Mouse (Mus musculus): ENCODE data around the gene 9530077C05Rik. TPM values are rescaled to one million over a fixed set of nuclear protein-coding genes. Genes with fewer than 3 reads are reported as not detected.
"Not testable (repeated sequence)": the region's sequence is repeated elsewhere in the genome, so short reads cannot be mapped to it uniquely, and the experiment has no call there.

9530077C05Rik gene
- polyA plus RNA-seq, 1 experiment from 2014 or later: 9.8 TPM

DNA sequence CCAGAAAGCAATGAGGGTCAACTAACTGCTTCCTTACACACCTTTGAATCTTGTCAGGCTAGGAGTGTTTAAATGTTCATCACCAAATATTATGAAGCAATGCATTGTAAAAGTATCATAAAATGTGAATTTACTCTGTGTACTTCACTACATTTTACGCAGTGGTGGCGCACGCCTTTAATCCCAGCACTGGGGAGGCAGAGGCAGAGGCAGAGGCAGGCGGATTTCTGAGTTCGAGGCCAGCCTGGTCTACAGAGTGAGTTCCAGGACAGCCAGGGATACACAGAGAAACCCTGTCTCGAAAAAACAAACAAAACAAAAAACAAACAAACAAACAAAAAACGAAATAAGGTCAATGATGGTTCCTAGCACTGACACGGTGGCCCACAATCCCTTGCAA, 42.7 kb downstream of the 9530077C05Rik start, which contains the start of gene Gm17545:
Gm17545 (plus strand) TSS at position 301 of the 400 bp plus-strand sequence.
- H3K36me3 ChIP-seq (ENCODE audit: control insufficient read depth, insufficient read depth, low read length); H3K4me1 ChIP-seq (replicated peaks; ENCODE audit: control insufficient read depth, insufficient read depth, low read length); ATAC-seq (ENCODE audit: low FRiP score); H3K4me2 ChIP-seq (replicated peaks; ENCODE audit: low read depth, low read length); H3K4me3 ChIP-seq (ENCODE audit: low read depth, low read length); H3K9me3 ChIP-seq (ENCODE audit: control insufficient read depth, low read length); H3K27ac ChIP-seq (ENCODE audit: low read depth, low read length); H3K27me3 ChIP-seq (ENCODE audit: control insufficient read depth, insufficient read depth, low read length); H3K9ac ChIP-seq (ENCODE audit: low read depth, low read length); DNase-seq (ENCODE audit: low spot score): not testable (repeated sequence)
- WGBS: 89% methylated on average over 8 of the region's 8 CpGs

DNA sequence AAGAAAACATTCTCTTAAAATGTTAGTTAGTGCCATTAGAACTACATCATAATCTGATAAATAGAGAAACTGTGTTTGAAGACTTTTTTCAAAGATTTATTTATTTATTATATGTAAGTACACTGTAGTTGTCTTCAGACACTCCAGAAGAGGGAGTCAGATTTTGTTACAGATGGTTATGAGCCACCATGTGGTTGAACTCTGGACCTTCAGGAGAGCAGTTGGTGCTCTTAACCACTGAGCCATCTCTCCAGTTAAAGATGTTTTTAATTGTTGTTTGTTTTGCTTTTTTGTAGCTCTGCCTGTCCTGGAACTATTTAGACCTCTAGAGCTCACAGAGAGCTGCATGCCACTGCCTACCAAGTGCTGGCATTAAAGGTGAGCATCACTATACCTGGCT, 43.7 kb downstream of the 9530077C05Rik start:
- Histone ChIP-seq H3K9me3 (ENCODE audit: control insufficient read depth, low read length) (no peaks in the 10 kb centered on the region), H3K36me3 (ENCODE audit: control insufficient read depth, insufficient read depth, low read length) (peaks cover 10% of the 10 kb centered on the region), H3K9ac (ENCODE audit: low read depth, low read length) (no peak overlapping the region), H3K4me1 (replicated peaks; ENCODE audit: control insufficient read depth, insufficient read depth, low read length) (no peaks in the 10 kb centered on the region), H3K4me2 (replicated peaks; ENCODE audit: low read depth, low read length) (no peak overlapping the region), H3K4me3 (ENCODE audit: low read depth, low read length) (no peak overlapping the region), H3K27me3 (ENCODE audit: control insufficient read depth, insufficient read depth, low read length) (no peaks in the 10 kb centered on the region), H3K27ac (ENCODE audit: low read depth, low read length) (no peak overlapping the region)
- ATAC-seq (ENCODE audit: low FRiP score) (no peak), DNase-seq (ENCODE audit: low spot score) (no peak)

DNA sequence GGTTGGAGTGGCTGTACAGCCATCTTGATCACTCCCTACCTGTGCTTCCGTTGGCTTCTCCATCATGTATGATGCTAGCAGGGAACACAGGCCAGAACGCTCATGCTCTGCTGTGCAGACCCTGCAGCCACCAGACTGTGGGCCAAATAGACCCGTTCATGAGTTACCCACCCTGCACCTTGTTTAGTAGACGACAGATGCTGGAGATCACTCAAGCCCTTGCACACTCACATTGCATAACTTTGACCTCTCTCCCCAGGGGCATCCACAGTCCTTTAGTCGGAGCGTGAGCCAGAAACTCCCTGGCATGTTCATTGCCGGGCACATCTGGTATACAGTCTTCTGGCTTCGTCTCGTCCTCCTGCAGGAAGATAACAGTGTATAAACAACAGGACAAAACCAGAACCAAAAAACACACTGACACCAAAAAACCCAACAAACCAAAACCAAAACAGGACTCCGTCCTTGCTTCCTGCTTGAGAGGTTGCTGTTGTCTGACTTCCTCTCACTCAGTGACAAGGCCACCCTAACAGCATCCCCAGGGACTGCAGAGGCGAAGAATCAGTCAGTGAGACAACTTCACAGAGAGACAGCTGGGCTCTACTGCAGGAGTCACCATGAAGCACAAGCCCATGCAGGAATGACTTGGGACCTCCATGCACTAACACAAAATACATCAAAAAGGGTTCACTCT, 46.0 kb downstream of the 9530077C05Rik start:
- WGBS: 89% methylated on average over 11 of the region's 11 CpGs
- DNase-seq (ENCODE audit: low spot score) (no peak), ATAC-seq (ENCODE audit: low FRiP score) (no peak)
- Histone ChIP-seq H3K9ac (ENCODE audit: low read depth, low read length) (no peak overlapping the region), H3K4me2 (replicated peaks; ENCODE audit: low read depth, low read length) (no peak overlapping the region), H3K27ac (ENCODE audit: low read depth, low read length) (no peak overlapping the region), H3K36me3 (ENCODE audit: control insufficient read depth, insufficient read depth, low read length) (peaks cover 7% of the 10 kb centered on the region), H3K9me3 (ENCODE audit: control insufficient read depth, low read length) (no peaks in the 10 kb centered on the region), H3K27me3 (ENCODE audit: control insufficient read depth, insufficient read depth, low read length) (no peaks in the 10 kb centered on the region), H3K4me1 (replicated peaks; ENCODE audit: control insufficient read depth, insufficient read depth, low read length) (no peaks in the 10 kb centered on the region), H3K4me3 (ENCODE audit: low read depth, low read length) (no peak overlapping the region)

DNA sequence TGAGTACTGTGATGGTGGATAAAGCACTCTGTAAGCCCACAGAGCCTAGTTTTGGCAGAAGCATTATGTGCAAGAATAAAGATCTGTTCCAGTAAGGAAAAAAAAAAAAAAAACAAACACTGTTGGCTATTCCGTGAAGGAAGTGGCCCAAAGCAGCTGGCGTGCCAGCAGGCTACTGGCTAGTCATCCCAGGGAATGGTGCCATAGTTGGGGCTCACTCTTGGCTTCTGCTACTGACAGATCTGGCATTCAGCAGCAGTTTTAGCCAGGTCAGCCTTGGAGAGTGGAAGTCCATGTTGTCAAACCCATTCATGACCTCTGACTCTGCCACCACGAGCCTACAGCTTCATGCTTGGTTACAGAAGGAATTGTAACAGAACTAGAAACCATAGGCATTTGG, 50.6 kb downstream of the 9530077C05Rik start:
- Histone ChIP-seq H3K9ac (ENCODE audit: low read depth, low read length) (no peak overlapping the region), H3K27ac (ENCODE audit: low read depth, low read length) (no peak overlapping the region), H3K27me3 (ENCODE audit: control insufficient read depth, insufficient read depth, low read length) (no peaks in the 10 kb centered on the region), H3K36me3 (ENCODE audit: control insufficient read depth, insufficient read depth, low read length) (no peaks in the 10 kb centered on the region), H3K4me3 (ENCODE audit: low read depth, low read length) (no peak overlapping the region), H3K9me3 (ENCODE audit: control insufficient read depth, low read length) (no peaks in the 10 kb centered on the region), H3K4me1 (replicated peaks; ENCODE audit: control insufficient read depth, insufficient read depth, low read length) (no peaks in the 10 kb centered on the region), H3K4me2 (replicated peaks; ENCODE audit: low read depth, low read length) (no peak overlapping the region)
- DNase-seq (ENCODE audit: low spot score) (no peak), ATAC-seq (ENCODE audit: low FRiP score) (no peak)
- 97% methylated on average over 3 of the region's 3 CpGs for WGBS

DNA sequence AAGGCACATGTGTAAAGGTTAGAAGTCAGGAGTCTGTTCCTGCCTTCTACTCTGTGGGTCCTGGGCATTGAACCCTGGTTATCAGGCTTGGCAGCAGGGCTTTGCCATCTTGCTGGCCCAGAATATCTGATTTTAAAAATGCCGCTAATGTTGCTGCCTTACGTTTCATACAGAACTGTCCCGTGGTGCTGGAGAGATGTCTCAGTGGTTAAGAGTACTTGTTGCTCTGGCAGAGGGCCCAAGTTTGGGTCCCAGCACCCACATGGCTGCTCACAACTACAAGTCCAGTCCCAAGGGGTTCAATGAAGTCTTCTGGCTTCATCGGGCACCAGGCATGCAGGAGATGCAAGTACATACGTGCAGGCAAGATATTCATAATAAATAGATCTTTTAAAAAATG, 54.9 kb downstream of the 9530077C05Rik start:
- Histone ChIP-seq H3K9ac (ENCODE audit: low read depth, low read length) (no peak overlapping the region), H3K27me3 (ENCODE audit: control insufficient read depth, insufficient read depth, low read length) (no peaks in the 10 kb centered on the region), H3K36me3 (ENCODE audit: control insufficient read depth, insufficient read depth, low read length) (no peaks in the 10 kb centered on the region), H3K4me1 (replicated peaks; ENCODE audit: control insufficient read depth, insufficient read depth, low read length) (no peaks in the 10 kb centered on the region), H3K4me2 (replicated peaks; ENCODE audit: low read depth, low read length) (no peak overlapping the region), H3K9me3 (ENCODE audit: control insufficient read depth, low read length) (no peaks in the 10 kb centered on the region), H3K27ac (ENCODE audit: low read depth, low read length) (no peak overlapping the region), H3K4me3 (ENCODE audit: low read depth, low read length) (no peak overlapping the region)
- ATAC-seq (ENCODE audit: low FRiP score) (no peak), DNase-seq (ENCODE audit: low spot score) (no peak)
- WGBS: 98% methylated on average over 5 of the region's 5 CpGs

DNA sequence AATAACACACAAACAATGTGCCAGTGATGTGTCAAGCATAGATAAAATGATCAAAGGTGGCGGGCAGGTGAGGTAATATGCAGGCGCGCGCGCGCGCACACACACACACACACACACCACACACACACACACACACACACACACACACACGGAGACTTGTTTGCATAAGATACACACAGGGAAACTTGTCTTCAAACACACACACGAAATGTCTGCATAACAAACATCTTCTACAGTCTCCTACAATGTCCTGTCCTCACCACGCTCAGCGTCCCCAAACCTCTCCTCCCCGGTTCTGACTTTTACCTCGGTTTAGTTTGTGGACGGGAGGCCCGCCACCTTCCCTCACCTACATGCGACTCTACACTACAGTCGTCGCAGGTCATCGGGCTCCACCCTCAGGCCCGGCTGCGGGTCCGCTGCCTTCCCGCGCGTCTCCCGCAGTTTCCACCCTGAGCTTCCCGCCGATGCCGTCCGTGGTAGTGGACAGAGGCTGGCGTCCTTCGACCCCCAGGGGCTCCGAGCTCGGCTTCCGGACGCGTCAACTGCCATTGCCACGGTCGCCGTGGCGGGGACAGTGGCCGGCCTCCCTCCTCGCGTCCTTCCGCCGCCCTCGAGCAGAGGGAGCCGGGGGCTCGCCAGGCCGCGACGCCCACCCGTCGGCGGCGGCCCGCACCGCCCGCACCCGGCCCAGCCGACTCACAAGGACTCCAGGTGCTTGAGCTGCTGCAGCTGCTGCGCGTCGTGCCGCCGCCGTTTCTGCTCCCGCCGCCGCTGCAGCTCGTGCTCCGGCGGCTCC, 56.3 kb downstream of the 9530077C05Rik start:
- Histone ChIP-seq H3K9me3 (ENCODE audit: control insufficient read depth, low read length) (no peaks in the 10 kb centered on the region), H3K36me3 (ENCODE audit: control insufficient read depth, insufficient read depth, low read length) (no peaks in the 10 kb centered on the region), H3K27ac (ENCODE audit: low read depth, low read length) (peak overlapping the region; percentile 79), H3K27me3 (ENCODE audit: control insufficient read depth, insufficient read depth, low read length) (no peaks in the 10 kb centered on the region), H3K4me2 (replicated peaks; ENCODE audit: low read depth, low read length) (peak overlapping the region; percentile 71), H3K4me1 (replicated peaks; ENCODE audit: control insufficient read depth, insufficient read depth, low read length) (no peaks in the 10 kb centered on the region), H3K9ac (ENCODE audit: low read depth, low read length) (peak overlapping the region; percentile 74), H3K4me3 (ENCODE audit: low read depth, low read length) (peak overlapping the region; percentile 84)
- ATAC-seq (ENCODE audit: low FRiP score) (peak; percentile 80), DNase-seq (ENCODE audit: low spot score) (peak; percentile 65)
- WGBS: 3% methylated on average over 58 of the region's 73 CpGs

DNA sequence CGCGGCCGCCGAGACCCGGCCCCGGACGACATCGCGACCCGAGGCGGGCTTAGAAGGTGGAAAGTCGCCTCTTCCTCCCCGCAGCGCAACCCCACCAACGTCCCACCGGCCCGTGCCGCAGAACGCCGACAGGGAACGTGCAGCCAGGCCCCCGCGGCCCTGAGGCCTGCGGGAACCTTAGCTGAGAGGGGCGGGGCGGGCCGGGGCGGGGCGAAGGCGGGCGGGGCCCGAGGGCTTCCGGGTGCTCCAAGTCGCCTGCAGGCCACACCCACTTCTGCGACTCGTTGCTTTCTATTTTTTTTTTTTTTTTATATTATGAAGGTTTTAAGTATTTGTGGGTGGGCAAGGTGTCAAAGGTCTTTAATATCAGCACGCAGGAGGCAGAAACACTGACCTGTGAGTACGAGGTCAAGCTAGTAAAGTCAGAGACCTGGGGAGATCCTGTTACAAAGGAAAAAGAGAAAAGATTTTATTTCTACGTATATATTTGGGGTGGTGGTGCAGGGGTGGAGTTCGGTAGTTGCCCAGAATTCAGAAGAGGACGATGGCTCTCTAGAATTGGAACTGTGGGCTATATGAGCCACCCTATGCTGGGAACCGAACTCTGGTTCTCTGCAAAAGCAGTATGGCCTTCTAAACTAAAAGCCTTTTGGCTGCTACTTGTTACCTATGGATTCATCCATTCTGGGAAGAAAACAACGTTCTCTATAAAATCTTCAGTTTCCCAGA, 57.0 kb downstream of the 9530077C05Rik start:
- Histone ChIP-seq H3K4me1 (replicated peaks; ENCODE audit: control insufficient read depth, insufficient read depth, low read length) (no peaks in the 10 kb centered on the region), H3K4me2 (replicated peaks; ENCODE audit: low read depth, low read length) (peak overlapping the region; percentile 71), H3K9me3 (ENCODE audit: control insufficient read depth, low read length) (no peaks in the 10 kb centered on the region), H3K36me3 (ENCODE audit: control insufficient read depth, insufficient read depth, low read length) (no peaks in the 10 kb centered on the region), H3K4me3 (ENCODE audit: low read depth, low read length) (peak overlapping the region; percentile 84), H3K27me3 (ENCODE audit: control insufficient read depth, insufficient read depth, low read length) (no peaks in the 10 kb centered on the region), H3K27ac (ENCODE audit: low read depth, low read length) (peak overlapping the region; percentile 79), H3K9ac (ENCODE audit: low read depth, low read length) (peak overlapping the region; percentile 74)
- DNase-seq (ENCODE audit: low spot score): peak; percentile 85
- ATAC-seq (ENCODE audit: low FRiP score): peak; percentile 92
- 4% methylated on average over 40 of the region's 43 CpGs for WGBS

DNA sequence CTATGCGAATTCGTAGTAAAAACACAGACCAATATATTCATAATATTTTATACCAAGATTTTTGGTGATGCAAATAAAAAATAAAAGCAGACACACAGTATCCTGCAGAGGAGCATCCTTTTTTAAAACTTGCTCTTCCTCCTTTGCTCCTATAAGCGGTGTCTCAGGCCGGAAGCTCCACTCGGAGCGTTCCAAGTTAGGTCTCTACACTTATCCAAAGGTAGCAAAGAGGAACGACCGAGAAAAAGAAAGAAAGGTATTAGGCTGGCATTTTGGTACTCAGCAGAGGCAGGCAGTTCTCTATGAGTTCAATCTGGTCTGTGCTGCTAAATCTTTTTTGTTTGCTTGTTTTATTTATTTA, 57.6 kb downstream of the 9530077C05Rik start:
- Histone ChIP-seq H3K36me3 (ENCODE audit: control insufficient read depth, insufficient read depth, low read length) (no peaks in the 10 kb centered on the region), H3K4me2 (replicated peaks; ENCODE audit: low read depth, low read length) (no peak overlapping the region), H3K27ac (ENCODE audit: low read depth, low read length) (no peak overlapping the region), H3K27me3 (ENCODE audit: control insufficient read depth, insufficient read depth, low read length) (no peaks in the 10 kb centered on the region), H3K4me3 (ENCODE audit: low read depth, low read length) (no peak overlapping the region), H3K9me3 (ENCODE audit: control insufficient read depth, low read length) (no peaks in the 10 kb centered on the region), H3K4me1 (replicated peaks; ENCODE audit: control insufficient read depth, insufficient read depth, low read length) (no peaks in the 10 kb centered on the region), H3K9ac (ENCODE audit: low read depth, low read length) (no peak overlapping the region)
- no peak for ATAC-seq (ENCODE audit: low FRiP score)
- WGBS: 79% methylated on average over 8 of the region's 8 CpGs
- no peak for DNase-seq (ENCODE audit: low spot score)
